Mouse (Mus musculus) left cerebral cortex, adult 6 months (tissue): ENCODE measurements around the gene Sipa1l3. TPM values are rescaled to one million over a fixed set of nuclear protein-coding genes. Genes with fewer than 3 reads are reported as not detected.

Experiments used
- long read RNA-seq, 2 experiments: library from polyadenylated mRNA; unstranded; transcript quantifications; one replicate each; pipeline ENCODE4 v2.0.0; 2019 to 2020
- polyA plus RNA-seq: library from polyadenylated mRNA; unstranded; fragments of <200 nt; fragmentation: Nextera tagmentation; gene quantifications from 2 replicates; pipeline ENCODE4 v1.2.3, GENCODE M21; 2021

Gene Sipa1l3
- polyA plus RNA-seq, result 10.3 and 15.9 TPM in 2 replicates
- long read RNA-seq, experiment 1, partial matches to known transcripts, result 1 of 6 reads
- long read RNA-seq, experiment 1, other reads (novel, unspliced or antisense), result 5 of 6 reads
- long read RNA-seq, experiment 2, result 0 reads

GRCm38 (mm10) chr7:29518421-29519210 lies at the start of gene Sipa1l3:
Gene Sipa1l3 (minus strand): TSS chr7:29518641.

GRCm38 (mm10) chr7:29303738-29304462 lies 214.5 kb downstream of the Sipa1l3 start, which contains the start of gene Dpf1:
Gene Dpf1 (plus strand): TSS chr7:29303951.

GRCm38 (mm10) chr7:29288942-29289638 lies 229.4 kb downstream of the Sipa1l3 start, which contains the start of gene Ppp1r14a:
Gene Ppp1r14a (plus strand): TSS chr7:29289308.

GRCm38 (mm10) chr7:29281201-29282073 lies 237.0 kb downstream of the Sipa1l3 start, which contains the start of gene Spint2:
Gene Spint2 (minus strand): TSS chr7:29281912.

Other genes starting within 250 kb of the Sipa1l3 start
- 34.2 and 38.9 TPM in 2 replicates for gene Spint2, start 236.7 kb downstream of the Sipa1l3 start, polyA plus RNA-seq
- gene Ppp1r14a, start 229.3 kb downstream of the Sipa1l3 start, polyA plus RNA-seq, result 16.2 and 21.0 TPM in 2 replicates
- gene Dpf1, start 214.7 kb downstream of the Sipa1l3 start, polyA plus RNA-seq, result 42.2 and 43.5 TPM in 2 replicates
- not detected in 2 replicates for gene Catsperg2, start 208.4 kb upstream of the Sipa1l3 start, polyA plus RNA-seq
- gene Zfp84, start 249.9 kb upstream of the Sipa1l3 start, polyA plus RNA-seq, result 4.5 and 5.1 TPM in 2 replicates